Mouse (Mus musculus) olfactory bulb, adult 2 months (tissue): ENCODE data around the gene Slc25a1.

Experiments used
- CTCF ChIP-seq: fragments of 200-500 bp; IDR thresholded peaks from 2 replicates; pipeline ENCODE4 v1.5.1; 2012; ENCODE audit warnings: low read depth, mild to moderate bottlenecking, low read length, moderate library complexity; ENCODE audit not compliant: insufficient read depth
- POLR2A ChIP-seq: fragments of 200-500 bp; IDR thresholded peaks from 2 replicates; pipeline ENCODE4 v1.6.1; 2012; ENCODE audit warnings: mild to moderate bottlenecking, low read depth, low read length, moderate library complexity; ENCODE audit not compliant: insufficient read depth

DNA sequence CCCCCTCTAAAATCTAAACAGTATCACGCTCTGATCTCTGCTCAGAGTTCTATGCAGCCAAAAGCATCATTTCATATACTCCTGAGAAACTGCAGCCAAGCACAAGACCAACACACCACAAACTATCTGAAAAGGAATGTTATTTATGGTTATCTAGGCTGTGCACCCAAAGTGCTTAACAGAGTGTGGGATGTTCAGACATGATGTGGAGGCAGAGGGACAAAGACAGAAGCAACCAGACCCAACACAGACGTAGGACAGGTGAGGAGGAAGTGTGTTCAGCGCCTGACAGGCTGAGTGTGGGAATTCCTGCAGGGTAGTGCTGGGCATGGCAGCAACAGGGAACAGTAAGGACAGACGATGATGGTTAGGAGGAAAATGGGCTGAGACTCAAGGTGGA, 48.4 kb downstream of the Slc25a1 start:
- TF ChIP-seq CTCF, result no peak
- no peak for TF ChIP-seq POLR2A
